Mouse (Mus musculus) kidney, adult 8-10 months (tissue): Measurements from ENCODE around the gene Alg9.

Experiments
- DNase-seq, 2 experiments: peaks; one replicate each; pipeline ENCODE4 v3.0.0; 2022

Gene Alg9

DNA sequence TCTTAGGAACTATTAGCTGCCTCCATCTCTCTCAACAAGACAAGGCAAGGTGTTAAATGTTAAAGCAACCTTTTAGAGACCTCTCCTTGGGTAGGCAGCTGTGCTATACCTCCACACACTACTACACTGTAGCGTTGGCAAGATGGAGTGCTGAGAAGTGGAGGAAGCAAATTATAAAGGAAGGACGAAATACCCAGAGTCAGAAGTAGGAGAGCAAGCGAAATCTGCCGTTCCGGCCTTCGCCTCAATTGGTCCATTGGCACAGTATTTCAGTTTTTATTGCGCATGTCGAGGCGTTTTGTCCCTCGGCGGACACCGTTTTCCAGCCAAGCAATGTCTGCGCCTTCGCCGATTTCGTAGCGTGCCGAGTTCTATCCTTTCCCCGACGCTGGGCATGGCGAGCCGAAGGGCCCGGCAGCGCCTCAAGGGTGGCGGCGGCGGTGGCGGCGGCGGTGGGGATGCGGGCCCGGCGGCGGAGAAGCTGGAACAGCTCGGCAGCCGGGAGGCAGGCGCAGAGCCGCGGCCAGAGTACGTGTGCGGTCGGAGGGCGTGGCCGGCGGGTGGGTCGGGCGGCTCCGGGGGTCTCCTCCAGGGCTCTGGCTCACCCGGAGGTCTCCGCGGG is at the start of gene Alg9, which contains the start of gene 1110032A03Rik:
Alg9 (plus strand) TSS at position 29 of the 622 bp plus-strand sequence.
1110032A03Rik (minus strand) TSS at position 530 of the 622 bp plus-strand sequence.
- DNase-seq, result peak; percentile 75 to 87

DNA sequence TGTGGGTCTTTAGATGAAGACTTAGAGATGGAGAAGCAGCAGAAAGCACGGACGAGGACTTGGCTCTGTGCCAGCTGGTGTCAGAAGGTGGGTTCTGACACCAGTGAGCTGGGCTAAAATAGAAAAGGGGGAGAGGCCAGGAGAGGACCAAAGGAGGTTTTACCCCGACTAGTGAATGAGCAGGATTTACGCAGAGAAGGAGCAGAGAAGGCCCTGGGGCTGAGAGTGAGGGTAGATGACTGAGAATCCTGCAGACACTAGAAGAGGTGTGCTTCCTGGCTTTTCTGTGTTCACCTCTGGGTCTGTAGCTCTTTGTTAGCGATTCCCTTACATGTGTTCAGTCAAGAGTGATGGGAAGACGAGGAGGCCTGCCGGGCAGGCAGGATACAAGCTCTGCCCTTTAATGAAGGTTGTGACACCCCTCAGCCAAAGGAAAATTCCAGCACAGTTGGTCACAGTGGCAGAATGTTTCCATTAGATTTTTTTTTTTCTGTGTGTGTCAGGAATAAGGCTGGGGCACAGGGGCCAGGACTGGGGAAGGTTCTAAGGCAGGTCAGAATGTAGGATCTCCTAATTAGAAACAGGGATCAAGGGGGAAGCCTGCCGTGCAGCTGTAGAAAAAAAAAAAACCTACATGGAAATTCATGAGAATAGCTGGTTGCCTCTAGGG is 48.8 kb upstream of the Alg9 start:
- no peak for DNase-seq

DNA sequence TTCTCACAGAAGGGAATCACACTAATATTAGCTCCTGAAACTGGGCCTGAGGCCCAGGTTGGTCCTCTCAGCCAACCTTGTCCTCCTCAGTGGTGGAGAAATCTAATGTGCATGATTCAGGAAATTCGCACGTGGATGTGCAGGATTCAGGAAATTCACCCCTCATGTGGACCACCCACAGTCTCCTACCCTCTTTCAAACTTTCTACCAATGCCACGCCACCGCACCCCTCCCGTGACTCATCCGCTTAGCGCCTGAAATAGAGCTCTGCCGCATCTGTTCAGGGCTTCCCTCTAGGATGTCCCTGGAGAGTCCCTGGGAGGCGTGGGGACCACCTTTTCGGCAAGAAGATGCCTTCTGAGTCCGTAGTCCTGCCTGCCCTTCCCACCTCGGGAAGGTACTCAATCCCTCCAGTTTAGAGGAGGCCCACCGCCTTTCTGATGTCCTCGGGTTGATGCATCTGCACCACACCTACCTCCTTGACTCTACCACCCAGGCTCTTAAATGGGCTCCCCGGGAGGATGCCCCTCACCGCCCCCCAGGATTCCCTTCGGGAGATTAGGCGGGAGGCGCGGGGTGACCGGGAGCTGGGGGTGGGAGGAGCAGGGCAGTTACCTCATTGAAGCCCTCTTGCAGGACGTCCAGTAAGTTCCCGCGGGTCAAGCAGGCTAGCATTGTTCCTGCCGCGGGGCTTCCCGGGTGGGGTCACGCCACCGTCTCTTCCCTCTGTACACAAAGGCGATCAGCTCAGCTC is 47.5 kb upstream of the Alg9 start:
- no peak for DNase-seq

DNA sequence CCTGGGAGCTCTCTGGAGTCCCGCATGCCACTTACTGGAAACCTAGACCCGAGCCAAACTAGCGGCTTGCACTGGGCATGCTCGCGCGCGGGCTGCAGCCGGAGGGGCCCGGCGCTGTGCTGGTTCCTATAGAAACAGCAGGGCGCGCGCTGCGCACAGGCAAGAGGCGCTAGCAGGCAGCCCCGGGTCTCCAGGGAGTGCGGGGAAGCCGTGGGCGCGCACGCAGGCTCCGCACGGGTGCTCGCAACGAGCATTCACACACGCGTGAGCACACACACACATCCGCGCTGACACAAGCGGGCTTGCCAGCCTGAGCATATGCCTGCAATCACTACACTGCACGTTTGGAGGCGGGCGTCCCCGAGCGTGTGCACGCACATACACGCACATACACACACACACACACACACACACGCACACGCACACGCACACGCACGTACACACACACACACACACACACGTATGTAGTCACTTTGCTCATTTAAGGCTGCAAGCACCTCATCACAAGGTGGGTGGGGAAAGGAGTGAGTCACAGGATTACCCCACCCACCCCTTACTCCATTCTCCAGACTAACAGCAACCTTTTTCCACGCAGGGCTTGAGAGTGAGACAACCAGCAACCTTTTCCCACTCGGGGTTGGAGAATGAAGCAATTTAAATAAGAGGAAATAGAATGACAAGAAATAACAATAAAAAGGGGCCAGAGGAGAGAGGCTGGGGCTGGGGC is 46.7 kb upstream of the Alg9 start:
- peak; percentile 39 to 40 for DNase-seq

DNA sequence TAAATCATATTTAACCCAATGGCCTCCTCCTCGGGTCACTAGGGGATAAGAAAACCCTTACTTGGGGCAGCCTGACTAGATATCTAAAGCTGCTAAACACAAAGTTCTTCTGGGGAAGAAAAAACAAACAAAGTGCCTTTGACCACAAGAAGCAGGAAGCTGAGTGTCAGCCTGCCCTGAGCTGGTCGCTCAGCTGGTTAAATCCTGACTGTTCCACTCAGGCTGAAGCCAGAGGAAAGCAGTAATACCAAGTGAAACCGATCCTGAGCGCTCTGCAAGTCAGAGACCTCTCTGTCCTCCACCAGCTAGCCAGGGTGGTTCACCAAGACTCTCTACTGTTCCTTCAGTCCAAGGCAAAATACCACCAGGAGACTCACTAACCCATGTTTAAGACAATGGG is 45.2 kb upstream of the Alg9 start:
- no peak for DNase-seq

DNA sequence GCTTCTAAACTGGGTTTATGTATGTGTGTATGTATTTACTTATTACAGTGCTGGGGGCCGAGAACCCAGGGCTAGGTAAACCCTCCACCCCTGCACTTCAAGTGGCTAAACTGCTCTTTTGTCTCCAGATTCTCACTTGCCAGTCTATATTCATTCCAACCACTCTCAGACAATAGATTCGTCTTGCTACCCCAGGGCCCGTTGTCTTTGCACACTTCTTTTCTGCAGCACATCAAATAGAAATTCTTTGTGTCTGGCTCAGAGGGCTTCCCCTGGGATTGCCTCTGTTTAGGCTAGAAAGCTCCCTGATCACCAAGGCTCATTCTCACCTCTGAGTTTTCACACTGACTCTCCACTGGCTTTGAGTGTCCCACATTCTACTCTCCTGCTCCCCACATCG is 42.3 kb upstream of the Alg9 start:
- no peak for DNase-seq

DNA sequence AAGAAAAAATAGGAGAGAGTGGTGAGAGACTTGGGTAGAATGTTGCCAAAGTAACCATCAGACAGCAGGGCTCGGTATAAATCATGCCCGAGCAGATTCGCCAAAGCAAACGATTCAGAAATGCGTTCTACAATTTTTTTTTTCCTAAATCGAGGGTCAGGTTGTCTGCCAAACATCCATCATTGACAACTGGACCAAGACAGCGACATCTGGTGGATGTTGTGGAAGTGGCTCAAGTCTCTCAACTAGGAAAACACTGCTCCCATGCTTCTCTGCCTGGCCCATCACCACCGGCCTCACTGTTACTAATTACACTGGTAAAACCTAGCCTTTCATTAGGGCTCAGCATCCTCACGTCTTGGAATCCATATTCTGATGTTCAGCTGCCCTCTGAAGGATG is 39.8 kb upstream of the Alg9 start:
- peak; percentile 48 to 70 for DNase-seq

DNA sequence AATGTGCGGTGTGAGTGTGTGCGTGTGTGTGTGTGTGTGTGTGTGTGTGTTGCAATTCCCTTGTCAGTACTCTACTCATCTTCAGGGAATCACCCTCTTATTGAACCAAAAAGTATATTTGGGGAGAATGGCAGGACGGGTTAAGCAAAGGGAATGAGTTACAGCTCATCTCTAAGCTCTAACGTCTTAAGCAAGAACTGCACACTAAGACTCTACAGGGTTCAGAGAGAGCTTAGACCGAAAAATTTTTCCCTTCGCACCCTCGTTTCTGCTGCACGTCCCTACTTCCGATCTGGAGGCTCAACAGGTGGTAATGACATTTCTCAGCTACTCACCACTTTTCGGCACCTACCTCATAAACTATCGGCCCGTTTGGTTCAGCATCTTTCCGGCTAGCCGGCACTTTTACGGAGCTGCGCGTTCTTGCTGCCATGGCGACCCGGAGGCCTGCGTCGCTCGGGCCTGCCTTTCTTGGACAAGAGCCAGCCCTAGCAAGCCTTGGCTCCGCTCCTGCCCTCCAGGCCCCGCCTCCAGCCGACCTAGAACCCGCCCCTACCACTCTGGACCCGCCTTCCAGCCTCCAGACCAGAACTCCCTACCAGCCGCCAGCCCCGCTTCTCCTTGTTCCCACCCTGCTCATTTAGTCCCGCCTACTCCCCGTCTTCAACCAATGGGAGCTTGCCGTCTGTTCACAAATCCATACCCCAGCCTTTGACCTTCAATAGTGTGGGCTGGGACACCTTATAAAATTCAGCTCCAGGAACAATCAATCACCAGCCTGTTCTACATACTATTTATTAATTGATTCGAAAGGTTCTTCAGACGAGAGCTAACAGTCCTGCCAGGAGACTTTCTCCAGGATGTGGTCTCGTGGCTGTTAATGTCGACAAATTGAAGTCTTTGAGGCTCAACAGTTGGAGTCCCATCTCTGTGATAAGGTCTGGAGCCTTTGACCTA is 35.6 kb upstream of the Alg9 start, which contains the start of gene Dixdc1:
Dixdc1 (minus strand) TSS at position 604 of the 957 bp plus-strand sequence.
- peak; percentile 96 to 97 for DNase-seq

DNA sequence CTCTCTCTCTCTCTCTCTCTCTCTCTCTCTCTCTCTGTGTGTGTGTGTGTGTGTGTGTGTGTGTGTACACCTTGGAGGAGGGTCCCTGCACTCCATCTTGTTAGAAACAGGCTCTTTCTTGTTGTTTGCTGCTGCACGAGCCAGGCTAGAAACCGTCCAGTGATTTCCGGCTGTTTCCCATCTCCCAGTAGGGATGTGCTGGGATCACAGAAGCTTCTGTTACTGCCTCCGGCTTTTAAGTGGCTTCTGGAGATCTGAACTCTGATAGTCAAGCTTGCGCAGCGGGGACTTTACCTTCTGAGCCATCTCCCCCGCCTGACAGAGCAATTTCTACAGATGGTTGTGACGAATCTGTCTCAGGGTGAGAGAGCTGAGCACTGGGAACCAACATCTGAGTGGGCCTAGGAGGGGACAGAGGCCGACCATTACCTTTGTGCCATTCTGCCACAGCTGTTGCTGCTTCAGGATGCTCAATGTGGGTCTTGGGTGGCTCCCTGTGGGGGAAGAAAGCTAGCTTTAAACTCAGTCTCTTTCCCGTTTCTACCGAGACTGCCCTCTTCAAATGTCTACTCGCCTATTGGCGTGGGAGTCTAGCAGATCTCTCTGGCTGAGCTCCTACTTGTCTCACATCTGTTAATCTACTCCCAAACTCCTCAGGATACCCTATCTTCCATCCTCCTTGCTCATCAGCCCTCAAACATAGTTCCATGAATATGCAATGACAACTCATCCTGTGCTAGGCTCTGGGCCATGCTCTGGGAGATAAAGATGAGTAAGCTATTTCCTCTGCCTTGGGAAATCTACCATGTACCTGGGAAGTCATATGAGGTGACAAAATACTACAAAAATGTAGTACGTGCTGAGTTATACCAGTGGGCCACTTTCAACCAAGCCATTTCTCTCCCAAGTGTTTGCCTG is 33.7 kb upstream of the Alg9 start:
- DNase-seq, result no peak

DNA sequence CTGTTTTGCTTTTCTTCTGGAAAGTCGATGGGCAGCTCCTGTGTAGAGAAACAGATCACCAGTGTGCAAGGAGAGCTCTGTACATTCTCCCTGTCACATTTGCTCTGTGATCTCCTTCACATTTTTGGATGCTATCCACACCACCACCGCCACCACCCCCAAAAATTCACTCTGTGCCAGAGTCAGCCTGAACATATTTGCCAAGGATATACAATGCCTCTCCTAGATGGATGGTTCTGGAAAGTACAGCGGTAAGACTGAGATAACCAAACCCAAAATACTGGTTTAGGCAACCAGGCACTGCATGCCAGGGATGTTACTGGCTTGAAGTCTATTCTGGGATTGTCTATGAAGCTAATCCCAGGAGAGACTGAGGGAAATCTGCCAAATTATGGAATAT is 32.6 kb upstream of the Alg9 start:
- no peak for DNase-seq

DNA sequence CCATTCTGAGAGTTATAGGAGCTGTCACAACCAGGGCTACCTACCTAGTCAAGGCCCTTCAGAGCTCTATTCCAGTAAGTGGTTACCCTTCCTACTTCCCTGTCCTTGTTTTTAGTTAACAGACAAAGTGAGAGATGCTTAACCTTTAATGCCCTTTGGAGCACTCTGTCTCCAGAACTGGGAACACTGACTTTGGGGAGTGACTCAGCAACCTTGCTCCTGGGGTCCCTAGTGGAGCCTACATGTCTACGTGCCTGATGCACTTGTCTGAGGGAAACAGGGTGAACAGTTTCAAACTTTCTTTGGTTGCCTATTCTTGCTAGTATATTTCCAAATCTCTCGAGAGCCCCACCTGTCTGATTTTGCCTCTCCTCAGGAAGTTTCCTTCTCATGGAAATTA is 32.1 kb upstream of the Alg9 start:
- DNase-seq, result no peak

DNA sequence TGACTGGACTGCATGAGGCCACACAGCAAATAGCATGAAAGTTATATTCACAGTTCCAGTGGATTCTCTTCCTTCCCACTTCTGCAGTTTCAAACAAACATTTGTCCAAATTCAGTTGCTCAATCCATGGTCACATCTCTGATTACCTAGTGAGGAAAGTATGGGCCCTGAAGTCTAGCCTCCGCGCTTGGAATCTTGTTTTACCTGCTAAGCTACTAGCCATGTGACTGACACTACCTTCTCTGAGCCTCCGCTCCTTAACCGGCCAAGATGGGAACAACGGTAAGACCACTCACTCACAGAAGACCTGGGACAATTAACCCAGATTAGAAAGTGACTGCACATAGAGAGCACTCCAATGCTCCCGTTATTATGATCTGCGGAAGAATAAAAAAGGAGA is 29.0 kb upstream of the Alg9 start:
- no peak for DNase-seq

DNA sequence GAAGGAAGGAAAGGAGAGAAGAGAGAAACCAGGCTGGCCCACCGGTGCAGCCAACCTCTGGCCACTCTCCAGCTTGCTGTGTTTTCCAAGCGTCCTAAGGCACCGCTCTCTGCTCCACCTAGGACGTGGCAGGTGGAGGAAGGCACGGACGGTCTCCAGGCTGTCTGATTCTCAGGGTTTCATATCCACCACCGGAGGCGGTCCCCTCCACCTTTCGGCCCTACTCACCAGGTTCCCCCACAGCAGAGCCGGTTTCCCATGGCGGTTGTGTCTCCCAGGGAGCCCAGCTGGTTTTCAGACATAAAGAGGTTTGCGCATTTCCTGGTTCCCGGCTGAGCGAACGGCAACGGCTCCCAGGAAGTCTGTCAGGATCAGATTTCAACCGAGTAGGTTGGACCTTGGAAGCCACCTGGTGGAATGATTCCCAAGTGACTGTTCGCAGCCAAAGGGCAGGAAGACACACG is 28.6 kb upstream of the Alg9 start, which contains the start of gene 2310030G06Rik:
2310030G06Rik (minus strand) TSS at position 323 of the 464 bp plus-strand sequence.
- peak; percentile 83 to 85 for DNase-seq

DNA sequence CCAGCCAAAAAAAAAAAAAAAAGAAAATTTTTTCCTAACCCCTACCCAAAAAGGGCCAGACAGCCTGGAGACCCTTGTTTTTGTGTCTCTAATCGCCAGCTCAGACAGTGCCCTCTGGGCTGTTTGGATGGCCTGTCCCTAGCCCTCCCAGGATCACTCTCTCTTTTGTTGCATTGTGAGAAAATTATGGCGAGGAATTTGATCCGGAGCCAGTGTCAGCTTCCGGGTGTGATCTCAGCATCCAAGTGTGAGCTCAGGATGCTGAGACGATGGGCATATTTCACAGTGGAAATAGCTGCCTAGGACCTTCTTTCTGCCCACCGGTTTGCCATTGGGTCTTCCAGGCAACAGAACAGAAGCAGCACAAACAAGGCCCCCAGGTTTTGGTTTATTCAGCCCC is 24.1 kb upstream of the Alg9 start:
- no peak for DNase-seq

DNA sequence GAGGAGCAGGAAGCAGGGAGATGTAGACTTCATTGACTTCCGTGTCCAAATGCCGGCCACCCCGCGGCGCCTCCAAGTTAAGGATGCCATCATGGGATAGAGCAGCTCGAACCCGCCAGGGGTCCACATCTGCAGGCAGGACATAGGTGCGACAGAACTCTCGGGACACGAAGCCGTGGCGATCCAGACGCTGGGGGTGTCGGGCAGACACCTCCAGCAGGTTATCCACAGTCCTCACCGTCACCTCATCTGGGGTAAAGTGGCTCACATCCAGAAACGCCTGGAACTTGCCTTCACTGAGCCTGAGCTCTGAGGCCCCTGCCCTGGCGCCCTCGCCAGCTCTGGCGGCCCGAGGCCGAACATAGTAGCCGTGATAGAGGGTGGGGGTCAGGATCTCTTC is 23.5 kb upstream of the Alg9 start, which contains the start of gene Cryab:
Cryab (plus strand) TSS at position 3 of the 400 bp plus-strand sequence.
- no peak for DNase-seq

DNA sequence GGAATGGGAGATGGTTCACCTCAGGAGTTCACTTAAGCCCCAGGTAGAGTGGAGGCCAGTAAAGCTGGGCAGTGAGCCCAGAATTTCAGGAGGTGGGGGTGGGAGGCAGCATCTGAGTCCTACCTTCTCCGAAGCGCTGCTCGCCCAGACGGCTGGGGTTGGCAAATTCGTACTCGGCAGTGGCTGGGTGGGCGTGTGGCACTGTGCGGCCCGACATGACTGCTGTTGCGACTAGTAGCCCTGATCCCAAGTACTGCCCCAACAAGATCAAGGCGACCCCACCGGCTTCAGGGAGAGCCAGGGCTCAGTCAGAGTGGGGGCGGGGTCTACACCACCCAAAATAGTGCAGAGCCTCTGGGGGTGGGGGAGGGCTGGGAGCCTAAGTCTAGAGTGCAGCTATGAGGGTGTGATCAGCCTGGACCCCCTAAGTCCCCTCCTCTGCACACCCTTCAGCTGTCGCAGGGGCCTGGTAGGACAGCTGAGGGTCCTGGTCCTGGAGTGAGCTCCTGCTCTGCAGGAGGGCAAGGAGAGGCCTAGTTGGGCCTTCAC is 22.7 kb upstream of the Alg9 start, which contains the start of gene Hspb2:
Hspb2 (minus strand) TSS at position 301 of the 549 bp plus-strand sequence.
- DNase-seq, result no peak

DNA sequence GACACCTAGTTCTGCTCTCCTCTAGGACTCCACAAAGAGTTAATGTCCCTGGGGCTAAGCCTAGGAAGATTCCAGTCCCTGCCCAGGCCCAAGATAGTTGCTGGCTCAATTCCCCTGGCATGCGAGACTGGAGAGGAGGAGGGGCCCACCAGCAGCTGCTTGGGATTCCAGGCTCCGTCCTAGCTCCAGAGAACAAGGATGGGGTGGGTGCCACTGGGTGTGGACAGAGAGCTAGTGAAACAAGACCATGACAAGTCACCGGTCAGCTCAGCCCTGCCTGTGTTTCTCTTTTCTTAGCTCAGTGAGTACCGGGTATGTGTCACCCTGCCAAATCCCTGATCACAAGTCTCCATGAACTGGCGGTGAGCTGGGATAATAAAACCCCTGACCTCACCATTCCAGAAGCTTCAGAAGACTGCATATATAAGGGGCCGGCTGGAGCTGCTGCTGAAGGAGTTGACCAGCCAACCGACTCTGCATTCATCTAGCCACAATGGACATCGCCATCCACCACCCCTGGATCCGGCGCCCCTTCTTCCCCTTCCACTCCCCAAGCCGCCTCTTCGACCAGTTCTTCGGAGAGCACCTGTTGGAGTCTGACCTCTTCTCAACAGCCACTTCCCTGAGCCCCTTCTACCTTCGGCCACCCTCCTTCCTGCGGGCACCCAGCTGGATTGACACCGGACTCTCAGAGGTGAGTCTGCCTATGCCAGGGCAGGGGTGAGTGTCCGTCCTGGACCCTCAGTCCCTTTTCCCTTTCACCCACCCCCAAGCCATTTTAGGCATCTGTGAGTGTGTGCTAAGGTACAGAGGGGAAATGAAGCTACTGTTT is 21.8 kb upstream of the Alg9 start:
- DNase-seq, result peak; percentile 80 to 92

DNA sequence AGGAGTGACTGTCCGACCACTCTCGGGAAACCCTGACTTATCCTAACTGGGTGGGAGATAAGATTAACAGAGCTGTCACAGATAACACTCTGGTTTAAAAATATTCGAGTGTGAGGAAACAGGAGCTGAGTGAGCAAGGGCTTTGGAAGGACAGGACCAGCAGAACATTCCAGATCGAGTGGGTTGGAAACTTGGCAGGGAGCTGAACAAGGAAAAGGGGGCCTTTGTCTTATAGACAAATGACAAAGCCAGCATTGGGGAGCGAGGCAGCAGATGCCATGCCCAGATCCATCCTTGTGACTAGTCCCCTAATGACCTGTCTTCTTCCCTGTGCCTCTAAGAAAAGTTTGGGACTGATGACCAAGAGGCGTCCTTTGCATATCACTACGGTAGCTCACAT is 20.9 kb upstream of the Alg9 start:
- DNase-seq, result no peak

DNA sequence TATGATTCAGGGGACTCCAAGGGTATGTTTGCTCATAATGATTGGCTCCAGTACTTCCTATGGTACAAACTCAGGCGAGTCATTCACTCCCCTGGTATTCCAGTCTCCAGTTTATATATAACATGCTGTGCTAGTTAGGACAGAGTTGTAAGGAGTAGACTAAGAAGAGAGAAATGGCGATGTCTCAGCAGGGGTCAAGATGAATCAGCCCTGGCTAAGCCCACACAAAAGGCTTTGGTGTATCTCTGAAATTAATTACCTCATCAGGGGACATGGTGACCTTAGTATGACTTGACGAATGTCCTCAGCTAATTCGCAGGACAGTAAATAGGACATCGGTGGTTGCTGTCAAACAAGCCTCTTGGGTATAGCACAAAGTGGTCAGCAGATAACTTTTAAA is 18.1 kb upstream of the Alg9 start:
- no peak for DNase-seq
